Mouse (Mus musculus) embryonic facial prominence, embryonic 11.5 days (tissue): ENCODE data around the gene Tmem26. TPM values are rescaled to one million over a fixed set of nuclear protein-coding genes. Genes with fewer than 3 reads are reported as not detected.
A peak's percentile ranks its signal among the peaks of the same experiment; 100 is the strongest.

Source experiments
- ATAC-seq: fragments of 200-750 bp; cut with Nextera tagmentation; replicated peaks from 2 replicates; pipeline ENCODE4 v1.8.0; 2017; ENCODE audit warnings: low read depth; ENCODE audit not compliant: insufficient number of reproducible peaks, low FRiP score, low TSS enrichment
- DNase-seq: peaks from one replicate; pipeline ENCODE4 v3.0.0-alpha.2; 2015; ENCODE audit warnings: low spot score
- H3K27ac ChIP-seq: fragments of 300-500 bp; sonication (generic); replicated peaks from 2 replicates; pipeline ENCODE4 v1.5.1; 2014; ENCODE audit warnings: mild to moderate bottlenecking, low read depth, low read length, control low read depth
- H3K27me3 ChIP-seq: fragments of 300-500 bp; sonication (generic); 2 replicates; pipeline ENCODE4 v1.6.1; 2014; ENCODE audit warnings: mild to moderate bottlenecking, low read length, moderate library complexity, mixed read lengths; ENCODE audit not compliant: control insufficient read depth, insufficient read depth
- H3K36me3 ChIP-seq: fragments of 300-500 bp; sonication (generic); replicated peaks from 2 replicates; pipeline ENCODE4 v1.6.1; 2014; ENCODE audit warnings: low read depth, mild to moderate bottlenecking, low read length, moderate library complexity, mixed read lengths; ENCODE audit not compliant: control insufficient read depth, insufficient read depth
- H3K4me1 ChIP-seq: fragments of 300-500 bp; sonication (generic); 2 replicates; pipeline ENCODE4 v1.6.1; 2014; ENCODE audit warnings: low read length, mixed read lengths; ENCODE audit not compliant: control insufficient read depth, insufficient read depth
- H3K4me2 ChIP-seq: fragments of 300-500 bp; sonication (generic); 2 replicates; pipeline ENCODE4 v1.6.1; 2014; ENCODE audit warnings: low read depth, mild to moderate bottlenecking, control low read depth, low read length, moderate library complexity
- H3K4me3 ChIP-seq: fragments of 300-500 bp; sonication (generic); 2 replicates; pipeline ENCODE4 v1.5.1; 2014; ENCODE audit warnings: low read depth, low read length, control low read depth
- H3K9ac ChIP-seq: fragments of 300-500 bp; sonication (generic); replicated peaks from 2 replicates; pipeline ENCODE4 v1.6.1; 2014; ENCODE audit warnings: mild to moderate bottlenecking, control low read depth, low read length
- H3K9me3 ChIP-seq: fragments of 300-500 bp; sonication (generic); replicated peaks from 2 replicates; pipeline ENCODE4 v1.6.1; 2016; ENCODE audit warnings: mild to moderate bottlenecking, low read length, inconsistent platforms, mixed read lengths; ENCODE audit not compliant: control insufficient read depth
- WGBS: fragments of 180-500 bp; shearing (Covaris S2); extraction: QIAGEN DNeasy Blood & Tissue Kit; methylation state at CpG from one replicate; pipeline ENCODE4 v1.1.7; 2014; 5-methylcytosine and 5-hydroxymethylcytosine counted together
- polyA plus RNA-seq: library from polyadenylated mRNA; unstranded; fragments of >200 nt; fragmentation: Nextera tagmentation; extraction: Ambion mirVana; gene quantifications from 2 replicates; pipeline ENCODE4 v1.2.1, GENCODE M21; 2014

Tmem26 gene
- polyA plus RNA-seq, 1 experiment from 2014 or later, result 30.7 TPM

GRCm38 (mm10) chr10:68759789-68760188 is 36.3 kb downstream of the Tmem26 start:
- WGBS, result 41% methylated on average over 7 of the region's 7 CpGs
- no peaks in the 10 kb centered on the region for H3K27me3 ChIP-seq
- H3K4me3 ChIP-seq, result no peak overlapping the region
- peak; percentile 76; the same call in 1 of the 2 replicates for ATAC-seq
- no peaks in the 10 kb centered on the region for H3K4me1 ChIP-seq
- DNase-seq, result peak; percentile 77
- H3K9ac ChIP-seq, result no peak overlapping the region
- no peak overlapping the region for H3K4me2 ChIP-seq
- no peaks in the 10 kb centered on the region for H3K36me3 ChIP-seq
- no peaks in the 10 kb centered on the region for H3K9me3 ChIP-seq
- H3K27ac ChIP-seq, result no peak overlapping the region

- no peak for ATAC-seq
Measured at GRCm38 (mm10) chr10:68781067-68781868, 57.8 kb downstream of the Tmem26 start.

GRCm38 (mm10) chr10:68782724-68783123 is 59.3 kb downstream of the Tmem26 start:
- ATAC-seq (no peak), DNase-seq (peak; percentile 42)
- no peak overlapping the region for H3K4me2 ChIP-seq
- H3K27ac ChIP-seq, result no peak overlapping the region
- H3K4me3 ChIP-seq, result no peak overlapping the region
- H3K9ac ChIP-seq, result no peak overlapping the region
- H3K9me3 ChIP-seq, result no peaks in the 10 kb centered on the region
- H3K36me3 ChIP-seq, result no peaks in the 10 kb centered on the region; the same call in 1 of the 2 replicates
- no peaks in the 10 kb centered on the region for H3K4me1 ChIP-seq
- 73% methylated on average over 6 of the region's 6 CpGs for WGBS
- no peaks in the 10 kb centered on the region for H3K27me3 ChIP-seq

More at GRCm38 (mm10) chr10:68781067-68781868, 57.8 kb downstream of the Tmem26 start:
- no peaks in the 10 kb centered on the region for H3K9me3 ChIP-seq
- 76% methylated on average over 9 of the region's 9 CpGs for WGBS
- H3K27ac ChIP-seq, result no peak overlapping the region
- DNase-seq, result no peak
- no peaks in the 10 kb centered on the region; the same call in 1 of the 2 replicates for H3K36me3 ChIP-seq
- H3K9ac ChIP-seq, result no peak overlapping the region
- no peak overlapping the region for H3K4me2 ChIP-seq
- H3K27me3 ChIP-seq, result no peaks in the 10 kb centered on the region
- no peak overlapping the region for H3K4me3 ChIP-seq
- no peaks in the 10 kb centered on the region for H3K4me1 ChIP-seq

GRCm38 (mm10) chr10:68783856-68784255 is 60.4 kb downstream of the Tmem26 start:
- H3K4me2 ChIP-seq, result no peak overlapping the region
- no peak overlapping the region for H3K27ac ChIP-seq
- 77% methylated on average over 2 of the region's 2 CpGs for WGBS
- H3K9ac ChIP-seq, result no peak overlapping the region
- no peaks in the 10 kb centered on the region for H3K27me3 ChIP-seq
- no peaks in the 10 kb centered on the region; the same call in 1 of the 2 replicates for H3K36me3 ChIP-seq
- no peak for ATAC-seq
- no peaks in the 10 kb centered on the region for H3K4me1 ChIP-seq
- no peaks in the 10 kb centered on the region for H3K9me3 ChIP-seq
- H3K4me3 ChIP-seq, result no peak overlapping the region
- no peak for DNase-seq

- Histone ChIP-seq H3K4me1 (no peaks in the 10 kb centered on the region), H3K9me3 (no peaks in the 10 kb centered on the region), H3K36me3 (no peaks in the 10 kb centered on the region), H3K4me3 (no peak overlapping the region), H3K4me2 (no peak overlapping the region), H3K27ac (no peak overlapping the region), H3K27me3 (no peaks in the 10 kb centered on the region), H3K9ac (no peak overlapping the region)
- 89% methylated on average over 1 of the region's 1 CpGs for WGBS
- DNase-seq, result no peak
- no peak for ATAC-seq
Measured at GRCm38 (mm10) chr10:68784463-68784862, 61.0 kb downstream of the Tmem26 start.

GRCm38 (mm10) chr10:68795466-68795865 is 72.0 kb downstream of the Tmem26 start:
- ATAC-seq (0 out of 2 replicates have a peak, but pooled peaks have one; percentile 44), DNase-seq (peak; percentile 63)
- Histone ChIP-seq H3K27ac (no peak overlapping the region), H3K4me3 (no peak overlapping the region), H3K27me3 (no peaks in the 10 kb centered on the region), H3K4me2 (no peak overlapping the region), H3K9me3 (no peaks in the 10 kb centered on the region), H3K9ac (no peak overlapping the region), H3K36me3 (no peaks in the 10 kb centered on the region), H3K4me1 (no peaks in the 10 kb centered on the region; the same call in 1 of the 2 replicates)
- WGBS, result 9% methylated on average over 3 of the region's 3 CpGs

GRCm38 (mm10) chr10:68799883-68800282 is 76.4 kb downstream of the Tmem26 start:
- WGBS, result 32% methylated on average over 7 of the region's 7 CpGs
- DNase-seq, result no peak
- Histone ChIP-seq H3K9ac (no peak overlapping the region), H3K4me3 (no peak overlapping the region), H3K4me2 (no peak overlapping the region), H3K27ac (no peak overlapping the region), H3K4me1 (no peaks in the 10 kb centered on the region; the same call in 1 of the 2 replicates), H3K36me3 (no peaks in the 10 kb centered on the region), H3K27me3 (no peaks in the 10 kb centered on the region), H3K9me3 (no peaks in the 10 kb centered on the region)
- ATAC-seq, result no peak

GRCm38 (mm10) chr10:68800339-68800738 is 76.9 kb downstream of the Tmem26 start:
- H3K27me3 ChIP-seq, result no peaks in the 10 kb centered on the region
- no peaks in the 10 kb centered on the region for H3K36me3 ChIP-seq
- 71% methylated on average over 7 of the region's 7 CpGs for WGBS
- H3K27ac ChIP-seq, result no peak overlapping the region
- H3K4me2 ChIP-seq, result no peak overlapping the region
- ATAC-seq (no peak), DNase-seq (no peak)
- no peaks in the 10 kb centered on the region; the same call in 1 of the 2 replicates for H3K4me1 ChIP-seq
- no peaks in the 10 kb centered on the region for H3K9me3 ChIP-seq
- H3K4me3 ChIP-seq, result no peak overlapping the region
- H3K9ac ChIP-seq, result no peak overlapping the region
